Mouse (Mus musculus) gastrocnemius, postnatal 10 days (tissue): ENCODE data around the gene Ubtd1. TPM values are rescaled to one million over a fixed set of nuclear protein-coding genes. Genes with fewer than 3 reads are reported as not detected.
"Not testable (repeated sequence)": the region's sequence is repeated elsewhere in the genome, so short reads cannot be mapped to it uniquely, and the experiment has no call there.

Source experiments
- DNase-seq: peaks from one replicate; pipeline ENCODE4 v3.0.0; 2021; ENCODE audit warnings: mixed read lengths
- total RNA-seq, 2 experiments: library from RNA; stranded (reverse); gene quantifications; 2 replicates each; pipeline ENCODE4 v1.2.3; 2021

Gene Ubtd1
- total RNA-seq, 2 experiments from 2014 or later = 23.3 to 27.6 TPM

GRCm38 (mm10) chr19:42061443-42061842 is 79.9 kb downstream of the Ubtd1 start:
- DNase-seq = no peak

GRCm38 (mm10) chr19:42068441-42069240 is 87.1 kb downstream of the Ubtd1 start:
- no peak for DNase-seq

GRCm38 (mm10) chr19:42069241-42069525 is 87.6 kb downstream of the Ubtd1 start:
- no peak for DNase-seq

- DNase-seq = no peak
These were observed 89.7 kb downstream of the Ubtd1 start for GRCm38 (mm10) chr19:42071221-42071620.

- no peak for DNase-seq
These were observed 90.5 kb downstream of the Ubtd1 start for GRCm38 (mm10) chr19:42071886-42072608.

- no peak for DNase-seq
These were observed 91.2 kb downstream of the Ubtd1 start for GRCm38 (mm10) chr19:42072802-42073201.

- DNase-seq = no peak
These were observed 93.5 kb downstream of the Ubtd1 start for GRCm38 (mm10) chr19:42075051-42075450.

- no peak for DNase-seq
These were observed 94.4 kb downstream of the Ubtd1 start for GRCm38 (mm10) chr19:42075992-42076391.

GRCm38 (mm10) chr19:42078566-42078965 is 97.0 kb downstream of the Ubtd1 start:
- no peak for DNase-seq

GRCm38 (mm10) chr19:42079006-42079405 is 97.4 kb downstream of the Ubtd1 start:
- no peak for DNase-seq

- no peak for DNase-seq
These were observed 98.4 kb downstream of the Ubtd1 start for GRCm38 (mm10) chr19:42079950-42080349.

- DNase-seq = no peak
These were observed 98.9 kb downstream of the Ubtd1 start for GRCm38 (mm10) chr19:42080469-42080868.

GRCm38 (mm10) chr19:42081613-42082012 is 100.0 kb downstream of the Ubtd1 start:
- not testable (repeated sequence) for DNase-seq

Other genes with a start within 250 kb of the Ubtd1 start
- gene Slit1, start 238.1 kb upstream of the Ubtd1 start, total RNA-seq = 1 to 10 TPM; 1.6 TPM
- 10 to 100 TPM in 1 of 2 experiments, 1 to 10 TPM in 1; 9.5 to 11.6 TPM for gene Arhgap19, start 179.7 kb upstream of the Ubtd1 start, total RNA-seq
- 1 to 10 TPM; 5.6 to 6.1 TPM for gene Frat1, start 151.8 kb upstream of the Ubtd1 start, total RNA-seq
- gene Frat2, start 133.6 kb upstream of the Ubtd1 start, total RNA-seq = 10 to 100 TPM; 17.3 to 23.7 TPM
- 10 to 100 TPM; 27.6 to 28.4 TPM for gene Rrp12, start 85.6 kb upstream of the Ubtd1 start, total RNA-seq
- gene Pgam1, start 69.8 kb upstream of the Ubtd1 start, total RNA-seq = 10 to 100 TPM; 31.3 to 34.2 TPM
- gene Exosc1, start 48.3 kb upstream of the Ubtd1 start, total RNA-seq = 10 to 100 TPM; 18.2 to 20.1 TPM
- 10 to 100 TPM; 22.7 to 31.3 TPM for gene Zdhhc16, start 48.3 kb upstream of the Ubtd1 start, total RNA-seq
- 10 to 100 TPM in 1 of 2 experiments, 1 to 10 TPM in 1; 9.2 to 12.9 TPM for gene Mms19, start 606 bp upstream of the Ubtd1 start, total RNA-seq
- gene Ankrd2, start 54.2 kb downstream of the Ubtd1 start, total RNA-seq = 10 to 100 TPM; 65.0 to 72.7 TPM
- gene Hoga1, start 63.8 kb downstream of the Ubtd1 start, total RNA-seq = 1 to 10 TPM; 4.5 to 4.6 TPM
- gene 4933411K16Rik, start 70.5 kb downstream of the Ubtd1 start, total RNA-seq = under 1 TPM; 0.40 to 0.50 TPM
- 1 to 10 TPM; 1.8 to 2.6 TPM for gene Morn4, start 104.6 kb downstream of the Ubtd1 start, total RNA-seq
- 10 to 100 TPM; 13.3 to 14.7 TPM for gene Pi4k2a, start 108.7 kb downstream of the Ubtd1 start, total RNA-seq
- gene Avpi1, start 147.3 kb downstream of the Ubtd1 start, total RNA-seq = 10 to 100 TPM in 1 of 2 experiments, 1 to 10 TPM in 1; 8.3 to 10.3 TPM
- gene Marveld1, start 165.6 kb downstream of the Ubtd1 start, total RNA-seq = 10 to 100 TPM; 16.9 to 23.5 TPM
- gene Zfyve27, start 182.2 kb downstream of the Ubtd1 start, total RNA-seq = 10 to 100 TPM; 12.5 to 17.4 TPM
- gene Sfrp5, start 220.5 kb downstream of the Ubtd1 start, total RNA-seq = 1 to 10 TPM; 5.7 to 6.8 TPM